Mouse (Mus musculus): ENCODE measurements at regions not wholly inside any gene's neighbourhood (a gene's known extent, or its start where the extent isn't known, plus 50 kb on each side); places are given as distances from the start of the nearest gene placed in this dataset.

DNA sequence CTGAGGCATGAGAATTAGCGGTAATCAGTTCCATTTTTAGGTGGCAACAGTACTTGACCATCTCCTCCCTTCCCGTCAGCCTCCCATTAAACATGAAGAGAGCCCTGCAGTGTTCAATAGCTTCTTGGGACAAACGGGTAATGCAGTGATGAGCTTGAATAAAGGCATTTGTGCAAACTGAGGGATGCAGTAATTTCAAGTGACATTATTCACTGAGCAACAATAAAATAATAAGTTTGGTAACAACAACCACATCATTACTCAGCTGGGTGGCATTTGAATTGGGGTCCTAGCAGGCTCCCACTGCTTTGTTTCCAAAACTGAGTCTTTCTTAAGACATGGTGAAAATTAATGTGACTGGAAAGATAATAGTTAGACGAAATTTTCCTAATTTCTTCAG lies 315.2 kb upstream of the C030005K15Rik start:
- DNase-seq (ENCODE audit: low spot score in 2 of 2): no peak

DNA sequence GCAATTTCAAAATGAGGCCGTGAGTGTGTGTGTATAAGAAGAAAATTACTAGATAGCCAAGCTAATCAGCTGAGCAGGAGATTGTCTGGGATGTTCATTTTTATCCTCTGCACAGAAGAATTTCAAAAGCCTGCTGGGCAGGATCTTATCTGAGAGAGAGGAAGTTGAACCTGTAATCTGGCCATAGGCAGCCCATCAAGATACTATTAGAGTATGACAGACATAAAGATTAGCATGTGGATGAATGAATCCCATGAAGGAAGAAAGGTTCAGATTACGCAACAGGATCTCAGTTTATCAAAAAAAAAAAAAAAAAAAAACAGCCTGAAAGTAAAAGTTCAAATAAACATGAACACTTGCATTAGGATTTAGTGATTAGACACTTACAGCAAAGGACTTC lies 317.3 kb upstream of the C030005K15Rik start:
- DNase-seq (ENCODE audit: low spot score in 2 of 2): no peak

- DNase-seq (ENCODE audit: low spot score in 2 of 2): no peak
These were observed 318.0 kb upstream of the C030005K15Rik start for GRCm38 (mm10) chr10:98044579-98044978.

DNA sequence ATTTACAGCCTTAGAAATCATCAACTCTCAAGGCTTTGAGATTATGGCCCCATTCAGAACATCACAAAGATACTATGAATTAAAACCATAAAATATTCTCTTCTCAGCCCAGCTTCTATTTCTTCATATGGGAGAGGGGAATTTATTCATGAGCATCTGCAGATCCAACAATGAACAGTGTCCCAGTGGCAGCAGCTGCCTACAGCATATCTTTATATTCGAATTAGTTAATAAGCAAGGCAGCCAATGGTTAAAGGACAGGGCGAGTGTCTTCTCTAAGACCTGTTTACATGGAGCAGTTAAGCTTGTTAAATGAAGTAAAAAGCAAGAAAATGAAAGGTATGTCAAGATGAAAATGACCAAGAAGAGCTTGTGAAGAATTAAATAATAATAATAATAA lies 346.9 kb upstream of the C030005K15Rik start:
- no peak for DNase-seq (ENCODE audit: low spot score in 2 of 2)

DNA sequence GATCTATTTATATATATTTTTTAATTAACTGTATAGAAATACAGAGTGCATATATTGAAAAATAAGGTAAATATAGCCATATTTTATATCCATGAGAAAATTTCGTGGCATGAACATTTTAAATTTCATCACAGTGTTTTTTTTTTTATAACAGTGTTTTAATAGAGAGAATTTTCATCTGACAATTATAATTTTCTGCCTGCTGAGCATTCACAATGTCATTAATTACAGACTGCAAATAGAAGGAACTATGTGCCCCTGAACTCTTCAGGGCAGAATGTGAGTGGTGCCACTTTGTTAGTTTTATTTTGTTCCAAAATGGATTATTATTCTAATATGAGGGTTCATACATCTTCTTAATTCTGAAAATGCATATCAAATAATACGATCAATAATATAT lies 358.3 kb upstream of the C030005K15Rik start:
- DNase-seq (ENCODE audit: low spot score in 2 of 2): no peak

DNA sequence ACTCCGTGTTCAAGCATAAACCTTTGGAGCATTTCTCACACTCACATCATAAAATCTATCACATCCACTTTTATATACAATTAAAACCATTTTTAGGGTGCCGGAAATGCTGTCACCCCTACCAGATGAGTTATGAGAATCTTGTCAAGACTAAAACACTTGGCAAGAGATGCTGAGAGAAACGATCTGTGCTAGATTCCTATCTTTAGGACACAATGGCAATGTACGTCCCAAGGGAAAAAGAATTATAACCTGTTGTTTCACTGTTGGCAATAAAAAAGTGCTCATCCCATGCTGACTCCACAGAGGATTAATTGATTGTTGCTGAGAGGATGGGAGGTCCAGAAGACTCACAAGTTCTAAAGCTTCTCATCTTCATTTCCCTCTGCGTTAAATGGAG lies 389.7 kb upstream of the C030005K15Rik start:
- no peak for DNase-seq (ENCODE audit: low spot score in 2 of 2)

DNA sequence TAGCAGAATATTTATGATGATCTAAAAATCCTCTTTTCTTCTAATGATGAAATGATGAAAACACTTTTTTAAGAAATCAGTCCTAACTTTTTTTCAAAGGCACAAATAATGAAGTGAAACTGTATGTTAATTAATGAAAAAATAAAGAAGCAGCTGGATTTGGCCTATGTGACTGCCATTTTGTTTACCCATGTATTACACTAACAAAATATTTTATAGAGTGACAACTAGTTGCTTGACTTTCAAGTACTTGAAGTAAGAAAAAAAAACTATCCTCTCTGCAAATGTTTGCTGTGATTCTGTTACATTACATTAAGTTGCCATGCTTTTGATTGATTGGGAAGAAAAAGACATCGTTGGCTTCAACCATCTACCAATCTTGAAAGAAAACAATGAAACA lies 399.2 kb upstream of the C030005K15Rik start:
- no peak for DNase-seq (ENCODE audit: low spot score in 2 of 2)

GRCm38 (mm10) chr10:98135026-98135425 lies 408.5 kb upstream of the C030005K15Rik start:
- DNase-seq (ENCODE audit: low spot score in 2 of 2): no peak

DNA sequence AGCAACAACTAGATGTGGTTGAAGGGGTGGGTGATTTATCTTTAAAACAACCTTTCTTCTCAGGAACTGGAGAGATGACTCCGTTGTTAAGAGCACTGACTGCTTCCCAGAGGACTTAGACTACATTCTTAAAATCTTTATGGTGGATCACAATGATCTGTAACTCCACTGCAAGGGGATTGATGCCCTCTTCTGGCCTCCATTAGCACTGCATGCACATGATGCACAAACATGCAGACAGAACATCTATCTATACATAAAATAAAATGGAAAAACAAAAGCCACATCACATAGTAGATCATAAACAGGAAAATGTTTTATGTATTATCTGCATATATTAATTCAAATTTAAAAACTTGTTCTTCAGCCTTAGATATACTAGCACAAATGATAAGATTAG lies 419.2 kb upstream of the C030005K15Rik start:
- no peak for DNase-seq (ENCODE audit: low spot score in 2 of 2)

GRCm38 (mm10) chr10:98146998-98147863 lies 420.7 kb upstream of the C030005K15Rik start:
- DNase-seq (ENCODE audit: low spot score in 2 of 2): no peak

GRCm38 (mm10) chr10:98155982-98156381 lies 429.4 kb upstream of the C030005K15Rik start:
- no peak for DNase-seq (ENCODE audit: low spot score in 2 of 2)

DNA sequence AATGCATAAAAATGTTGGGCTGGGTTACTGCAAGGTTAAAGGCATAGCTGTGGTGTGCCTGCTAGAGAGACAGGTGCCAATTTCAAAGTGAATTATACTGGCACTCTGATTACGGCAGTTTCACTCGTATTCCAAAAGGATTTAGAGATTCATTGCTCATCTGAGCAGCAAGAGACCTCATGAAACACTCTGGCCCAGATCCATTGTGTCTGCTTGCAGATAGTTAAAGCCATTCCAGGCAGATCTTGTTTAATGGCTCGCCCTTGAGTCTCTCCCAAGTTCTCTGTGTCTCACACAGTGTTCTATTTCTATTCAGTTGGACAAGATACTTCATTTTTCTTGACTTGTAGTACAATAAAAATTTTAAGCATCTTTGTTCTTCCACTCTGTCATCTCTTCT lies 459.1 kb upstream of the C030005K15Rik start:
- no peak for DNase-seq (ENCODE audit: low spot score in 2 of 2)

- DNase-seq (ENCODE audit: low spot score in 2 of 2): no peak
These were observed 470.3 kb upstream of the C030005K15Rik start for GRCm38 (mm10) chr10:98196852-98197251.

- DNase-seq (ENCODE audit: low spot score in 2 of 2): peak; percentile 23 to 40
These were observed 483.7 kb upstream of the C030005K15Rik start for GRCm38 (mm10) chr10:98210246-98210645.

DNA sequence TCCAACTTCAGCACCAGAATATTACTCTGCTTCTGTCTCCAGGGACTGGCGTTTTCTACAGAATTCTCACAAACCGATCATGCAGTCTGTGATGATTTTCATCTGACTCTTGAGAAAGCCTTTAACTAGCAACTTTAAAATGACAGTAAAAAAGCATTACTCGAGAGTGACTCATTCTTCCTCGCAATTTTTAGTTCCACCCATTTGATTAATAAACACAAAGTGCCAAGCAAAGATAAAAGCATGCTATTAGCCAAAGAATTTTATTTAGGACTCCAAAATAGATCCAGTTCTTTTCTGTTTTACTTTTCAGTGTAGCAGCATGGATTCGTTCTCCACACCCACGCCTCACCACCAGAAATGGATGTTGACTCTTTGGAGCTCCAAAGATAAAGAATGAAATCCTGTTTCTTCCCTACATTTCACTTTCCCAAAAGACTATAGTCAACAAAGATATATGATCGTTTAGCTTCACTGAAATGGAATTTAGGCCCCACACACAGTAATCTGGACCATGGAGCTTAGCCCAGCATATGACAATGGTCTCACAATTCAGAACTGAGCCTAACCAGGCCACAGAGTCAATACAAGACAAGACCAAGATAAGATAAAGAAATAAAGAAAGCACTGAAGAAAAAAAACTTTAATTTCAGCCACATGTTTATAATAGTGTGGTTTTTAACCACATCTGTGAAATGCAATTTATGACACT lies 486.5 kb upstream of the C030005K15Rik start:
- peak in 1 of 2 experiments; percentile 34 for DNase-seq (ENCODE audit: low spot score in 2 of 2)

DNA sequence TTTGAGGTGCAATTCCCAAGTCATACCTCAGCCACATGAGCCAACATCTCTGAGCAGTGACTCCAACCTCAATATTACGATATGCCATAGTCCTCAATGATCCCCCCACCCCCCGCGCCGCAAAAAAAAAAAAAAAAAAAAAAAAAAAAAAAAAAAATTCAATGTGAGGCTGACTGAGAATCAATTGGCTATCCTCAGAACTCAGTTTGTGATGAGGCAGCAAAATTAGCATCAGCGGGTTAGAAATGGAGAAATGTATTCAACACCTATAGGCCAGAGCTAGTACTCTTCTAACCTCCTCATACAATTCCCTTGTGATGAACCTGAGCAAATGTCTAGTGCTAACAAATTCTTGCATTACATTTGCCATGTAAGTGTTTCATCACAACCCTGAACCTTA lies 504.5 kb upstream of the C030005K15Rik start:
- DNase-seq (ENCODE audit: low spot score in 2 of 2): no peak

DNA sequence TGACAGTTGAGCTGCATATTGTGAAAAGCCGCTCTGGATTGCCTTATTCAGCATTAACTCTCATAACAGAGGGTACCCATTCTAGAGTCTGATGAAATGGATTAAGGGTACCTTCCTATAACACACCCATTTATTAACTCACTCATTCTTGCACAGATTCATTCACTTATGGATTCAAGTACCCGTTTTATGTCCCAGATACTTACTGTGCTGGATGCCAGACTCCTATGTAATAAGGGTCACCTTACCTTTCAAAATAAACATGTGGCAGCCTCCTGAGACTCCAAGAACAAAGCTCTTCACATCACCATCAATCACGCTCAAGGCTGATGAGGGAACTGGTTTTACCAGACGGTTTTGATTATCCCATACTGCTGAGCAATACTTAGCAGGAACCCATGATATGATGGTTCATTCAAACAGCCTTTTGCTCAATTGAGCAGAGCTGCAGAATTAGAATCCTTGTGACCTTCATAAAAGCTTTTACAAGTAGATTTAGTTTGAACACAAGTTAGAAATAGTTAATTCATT lies 505.2 kb upstream of the C030005K15Rik start:
- DNase-seq (ENCODE audit: low spot score in 2 of 2): no peak

DNA sequence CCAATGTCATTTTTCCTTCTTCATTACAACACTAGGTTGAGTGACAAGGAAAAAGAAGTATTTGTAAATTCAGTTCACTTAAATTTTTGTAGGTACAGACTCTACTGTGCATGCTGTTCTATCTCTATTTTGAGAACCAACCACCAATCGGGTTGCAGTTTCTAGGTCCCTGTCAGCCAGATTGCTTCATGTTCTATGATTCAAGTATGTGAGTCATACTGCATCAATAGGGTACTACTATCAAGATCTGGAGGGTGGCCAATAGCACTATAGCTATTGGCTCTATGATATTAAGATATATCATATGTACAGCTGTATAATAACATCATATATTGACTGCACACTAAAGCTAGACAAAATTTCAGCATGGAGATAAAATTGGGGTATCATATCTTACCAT lies 521.8 kb upstream of the C030005K15Rik start:
- no peak for DNase-seq (ENCODE audit: low spot score in 2 of 2)

- DNase-seq (ENCODE audit: low spot score in 2 of 2): no peak
These were observed 531.6 kb upstream of the C030005K15Rik start for GRCm38 (mm10) chr10:98257980-98258707.

DNA sequence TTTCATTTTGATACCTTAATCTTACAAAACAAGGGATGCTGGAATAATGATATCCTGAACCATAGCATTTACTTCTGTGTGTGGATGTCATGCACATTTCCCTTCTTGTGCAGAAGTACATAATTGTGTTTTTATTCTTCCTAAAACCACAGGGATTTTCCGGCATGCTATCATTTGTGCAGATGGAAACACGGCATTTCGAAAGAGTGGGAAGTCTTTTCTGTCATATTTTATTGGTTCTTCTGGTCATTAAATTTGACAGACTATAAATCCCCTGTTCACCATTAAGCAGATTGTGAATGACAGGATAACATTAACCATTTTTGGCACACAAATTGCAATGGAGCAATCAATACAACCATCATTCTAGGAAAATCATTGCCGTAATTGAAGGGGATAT lies 532.7 kb upstream of the C030005K15Rik start:
- no peak for DNase-seq (ENCODE audit: low spot score in 2 of 2)

DNA sequence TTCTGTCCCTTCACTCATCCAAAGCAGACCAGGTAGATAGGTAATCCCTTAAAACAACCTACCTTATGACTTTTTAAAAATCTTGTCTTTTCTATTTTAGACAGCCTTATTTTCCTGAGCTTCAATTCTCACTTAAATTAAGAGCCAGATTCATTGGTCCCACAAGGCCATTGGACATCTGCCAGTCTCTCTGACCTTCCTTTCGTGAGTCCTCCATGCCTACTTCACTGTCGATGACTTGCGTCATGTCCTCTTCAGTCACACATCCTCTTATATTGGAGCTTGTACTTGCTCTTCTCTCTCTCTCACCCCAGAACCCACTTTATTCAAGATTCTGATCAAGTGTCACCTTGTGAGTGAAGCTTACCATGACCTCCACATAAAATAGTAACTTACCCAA lies 542.0 kb upstream of the C030005K15Rik start:
- DNase-seq (ENCODE audit: low spot score in 2 of 2): no peak

DNA sequence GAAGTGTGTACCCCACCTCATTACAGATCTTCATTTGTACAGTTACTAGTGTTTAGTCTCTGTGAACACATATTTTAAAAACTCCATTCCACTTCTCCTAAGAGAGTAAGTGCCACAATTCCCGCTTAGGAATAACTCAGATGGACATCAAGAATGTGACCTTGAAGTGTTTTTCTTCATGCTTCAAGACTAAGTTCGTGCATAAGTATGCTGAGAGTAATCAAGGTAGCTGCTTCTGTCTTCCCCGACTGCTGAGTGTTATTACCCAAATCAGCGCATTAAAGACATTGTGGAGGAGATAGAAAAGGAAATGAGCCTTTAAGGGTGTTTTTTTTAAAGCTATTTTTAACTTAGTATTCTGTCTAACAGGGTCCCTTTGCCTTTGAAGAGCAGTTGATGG lies 565.1 kb upstream of the C030005K15Rik start:
- no peak for DNase-seq (ENCODE audit: low spot score in 2 of 2)

Measured in frontal cortex, postnatal 36 days (tissue).